Mouse (Mus musculus): ENCODE measurements around the gene Sorbs1. TPM values are rescaled to one million over a fixed set of nuclear protein-coding genes. Genes with fewer than 3 reads are reported as not detected.

Gene Sorbs1
- polyA plus RNA-seq, 1 experiment from 2014 or later: 97.2 TPM

- no peaks in the 10 kb centered on the region for H3K9me3 ChIP-seq (ENCODE audit: control insufficient read depth, low read length)
- no peaks in the 10 kb centered on the region; the same call in 1 of the 2 replicates for H3K4me1 ChIP-seq (replicated peaks; ENCODE audit: control insufficient read depth, insufficient read depth, low read length)
- DNase-seq (ENCODE audit: low spot score) (no peak), ATAC-seq (ENCODE audit: low FRiP score) (no peak)
- no peak overlapping the region for H3K27ac ChIP-seq (ENCODE audit: low read depth, low read length)
- H3K4me3 ChIP-seq (ENCODE audit: low read depth, low read length): no peak overlapping the region
- no peaks in the 10 kb centered on the region for H3K27me3 ChIP-seq (ENCODE audit: control insufficient read depth, insufficient read depth, low read length)
- H3K36me3 ChIP-seq (ENCODE audit: control insufficient read depth, insufficient read depth, low read length): no peaks in the 10 kb centered on the region
- 91% methylated on average over 11 of the region's 11 CpGs for WGBS
- no peak overlapping the region for H3K9ac ChIP-seq (ENCODE audit: low read depth, low read length)
- no peak overlapping the region for H3K4me2 ChIP-seq (replicated peaks; ENCODE audit: low read depth, low read length)
Measured at GRCm38 (mm10) chr19:40496509-40497267, 16.9 kb downstream of the Sorbs1 start.

- Histone ChIP-seq H3K4me2 (replicated peaks; ENCODE audit: low read depth, low read length) (no peak overlapping the region), H3K9ac (ENCODE audit: low read depth, low read length) (no peak overlapping the region), H3K4me1 (replicated peaks; ENCODE audit: control insufficient read depth, insufficient read depth, low read length) (no peaks in the 10 kb centered on the region; the same call in 1 of the 2 replicates), H3K9me3 (ENCODE audit: control insufficient read depth, low read length) (no peaks in the 10 kb centered on the region), H3K4me3 (ENCODE audit: low read depth, low read length) (no peak overlapping the region), H3K36me3 (ENCODE audit: control insufficient read depth, insufficient read depth, low read length) (no peaks in the 10 kb centered on the region), H3K27ac (ENCODE audit: low read depth, low read length) (no peak overlapping the region), H3K27me3 (ENCODE audit: control insufficient read depth, insufficient read depth, low read length) (no peaks in the 10 kb centered on the region)
- no peak for DNase-seq (ENCODE audit: low spot score)
- 89% methylated on average over 4 of the region's 4 CpGs for WGBS
- no peak for ATAC-seq (ENCODE audit: low FRiP score)
Measured at GRCm38 (mm10) chr19:40496071-40496470, 17.5 kb downstream of the Sorbs1 start.

- Histone ChIP-seq H3K9me3 (ENCODE audit: control insufficient read depth, low read length) (no peaks in the 10 kb centered on the region), H3K4me2 (replicated peaks; ENCODE audit: low read depth, low read length) (no peak overlapping the region), H3K4me1 (replicated peaks; ENCODE audit: control insufficient read depth, insufficient read depth, low read length) (no peaks in the 10 kb centered on the region), H3K9ac (ENCODE audit: low read depth, low read length) (no peak overlapping the region), H3K27me3 (ENCODE audit: control insufficient read depth, insufficient read depth, low read length) (no peaks in the 10 kb centered on the region), H3K36me3 (ENCODE audit: control insufficient read depth, insufficient read depth, low read length) (no peaks in the 10 kb centered on the region), H3K27ac (ENCODE audit: low read depth, low read length) (no peak overlapping the region), H3K4me3 (ENCODE audit: low read depth, low read length) (no peak overlapping the region)
- 41% methylated on average over 9 of the region's 9 CpGs for WGBS
- DNase-seq (ENCODE audit: low spot score) (no peak), ATAC-seq (ENCODE audit: low FRiP score) (no peak)
Measured at GRCm38 (mm10) chr19:40492902-40493301, 20.7 kb downstream of the Sorbs1 start.

- no peak overlapping the region for H3K27ac ChIP-seq (ENCODE audit: low read depth, low read length)
- no peak for DNase-seq (ENCODE audit: low spot score)
- WGBS: 88% methylated on average over 2 of the region's 2 CpGs
- no peaks in the 10 kb centered on the region for H3K27me3 ChIP-seq (ENCODE audit: control insufficient read depth, insufficient read depth, low read length)
- no peak overlapping the region for H3K9ac ChIP-seq (ENCODE audit: low read depth, low read length)
- no peak overlapping the region for H3K4me2 ChIP-seq (replicated peaks; ENCODE audit: low read depth, low read length)
- H3K9me3 ChIP-seq (ENCODE audit: control insufficient read depth, low read length): no peaks in the 10 kb centered on the region
- H3K36me3 ChIP-seq (ENCODE audit: control insufficient read depth, insufficient read depth, low read length): no peaks in the 10 kb centered on the region
- no peaks in the 10 kb centered on the region for H3K4me1 ChIP-seq (replicated peaks; ENCODE audit: control insufficient read depth, insufficient read depth, low read length)
- no peak for ATAC-seq (ENCODE audit: low FRiP score)
- no peak overlapping the region for H3K4me3 ChIP-seq (ENCODE audit: low read depth, low read length)
Measured at GRCm38 (mm10) chr19:40491442-40491841, 22.1 kb downstream of the Sorbs1 start.

- Histone ChIP-seq H3K27ac (ENCODE audit: low read depth, low read length) (no peak overlapping the region), H3K4me2 (replicated peaks; ENCODE audit: low read depth, low read length) (no peak overlapping the region), H3K36me3 (ENCODE audit: control insufficient read depth, insufficient read depth, low read length) (no peaks in the 10 kb centered on the region), H3K4me3 (ENCODE audit: low read depth, low read length) (no peak overlapping the region), H3K9ac (ENCODE audit: low read depth, low read length) (no peak overlapping the region), H3K9me3 (ENCODE audit: control insufficient read depth, low read length) (no peaks in the 10 kb centered on the region), H3K27me3 (ENCODE audit: control insufficient read depth, insufficient read depth, low read length) (no peaks in the 10 kb centered on the region), H3K4me1 (replicated peaks; ENCODE audit: control insufficient read depth, insufficient read depth, low read length) (no peaks in the 10 kb centered on the region)
- ATAC-seq (ENCODE audit: low FRiP score): no peak
- DNase-seq (ENCODE audit: low spot score): no peak
- WGBS: 77% methylated on average over 8 of the region's 8 CpGs
Measured at GRCm38 (mm10) chr19:40490765-40491164, 22.8 kb downstream of the Sorbs1 start.

GRCm38 (mm10) chr19:40489633-40490032 is 23.9 kb downstream of the Sorbs1 start:
- H3K9me3 ChIP-seq (ENCODE audit: control insufficient read depth, low read length): no peaks in the 10 kb centered on the region
- H3K4me3 ChIP-seq (ENCODE audit: low read depth, low read length): no peak overlapping the region

GRCm38 (mm10) chr19:40488853-40489454 is 24.6 kb downstream of the Sorbs1 start:
- H3K4me1 ChIP-seq (replicated peaks; ENCODE audit: control insufficient read depth, insufficient read depth, low read length): no peaks in the 10 kb centered on the region
- ATAC-seq (ENCODE audit: low FRiP score) (no peak), DNase-seq (ENCODE audit: low spot score) (no peak)
- no peaks in the 10 kb centered on the region for H3K36me3 ChIP-seq (ENCODE audit: control insufficient read depth, insufficient read depth, low read length)
- no peaks in the 10 kb centered on the region for H3K9me3 ChIP-seq (ENCODE audit: control insufficient read depth, low read length)
- no peak overlapping the region for H3K4me3 ChIP-seq (ENCODE audit: low read depth, low read length)
- no peak overlapping the region for H3K9ac ChIP-seq (ENCODE audit: low read depth, low read length)
- 73% methylated on average over 8 of the region's 8 CpGs for WGBS
- H3K27ac ChIP-seq (ENCODE audit: low read depth, low read length): no peak overlapping the region
- no peaks in the 10 kb centered on the region for H3K27me3 ChIP-seq (ENCODE audit: control insufficient read depth, insufficient read depth, low read length)
- no peak overlapping the region for H3K4me2 ChIP-seq (replicated peaks; ENCODE audit: low read depth, low read length)

More at GRCm38 (mm10) chr19:40489633-40490032, 23.9 kb downstream of the Sorbs1 start:
- H3K36me3 ChIP-seq (ENCODE audit: control insufficient read depth, insufficient read depth, low read length): no peaks in the 10 kb centered on the region
- no peaks in the 10 kb centered on the region for H3K4me1 ChIP-seq (replicated peaks; ENCODE audit: control insufficient read depth, insufficient read depth, low read length)
- ATAC-seq (ENCODE audit: low FRiP score) (no peak), DNase-seq (ENCODE audit: low spot score) (no peak)
- no peak overlapping the region for H3K4me2 ChIP-seq (replicated peaks; ENCODE audit: low read depth, low read length)
- H3K27ac ChIP-seq (ENCODE audit: low read depth, low read length): no peak overlapping the region
- no peaks in the 10 kb centered on the region for H3K27me3 ChIP-seq (ENCODE audit: control insufficient read depth, insufficient read depth, low read length)
- no peak overlapping the region for H3K9ac ChIP-seq (ENCODE audit: low read depth, low read length)
- 76% methylated on average over 6 of the region's 6 CpGs for whole genome bisulfite sequencing

- Histone ChIP-seq H3K9ac (ENCODE audit: low read depth, low read length) (no peak overlapping the region), H3K4me3 (ENCODE audit: low read depth, low read length) (no peak overlapping the region), H3K27ac (ENCODE audit: low read depth, low read length) (no peak overlapping the region), H3K4me1 (replicated peaks; ENCODE audit: control insufficient read depth, insufficient read depth, low read length) (no peaks in the 10 kb centered on the region), H3K9me3 (ENCODE audit: control insufficient read depth, low read length) (no peaks in the 10 kb centered on the region), H3K27me3 (ENCODE audit: control insufficient read depth, insufficient read depth, low read length) (no peaks in the 10 kb centered on the region), H3K4me2 (replicated peaks; ENCODE audit: low read depth, low read length) (no peak overlapping the region), H3K36me3 (ENCODE audit: control insufficient read depth, insufficient read depth, low read length) (no peaks in the 10 kb centered on the region)
- no peak for ATAC-seq (ENCODE audit: low FRiP score)
- 86% methylated on average over 11 of the region's 11 CpGs for WGBS
- DNase-seq (ENCODE audit: low spot score): no peak
Measured at GRCm38 (mm10) chr19:40487561-40487960, 26.0 kb downstream of the Sorbs1 start.

GRCm38 (mm10) chr19:40481115-40481514 is 32.5 kb downstream of the Sorbs1 start:
- DNase-seq (ENCODE audit: low spot score): no peak
- Histone ChIP-seq H3K27ac (ENCODE audit: low read depth, low read length) (no peak overlapping the region), H3K9me3 (ENCODE audit: control insufficient read depth, low read length) (no peaks in the 10 kb centered on the region), H3K9ac (ENCODE audit: low read depth, low read length) (no peak overlapping the region), H3K4me3 (ENCODE audit: low read depth, low read length) (no peak overlapping the region), H3K27me3 (ENCODE audit: control insufficient read depth, insufficient read depth, low read length) (no peaks in the 10 kb centered on the region), H3K36me3 (ENCODE audit: control insufficient read depth, insufficient read depth, low read length) (no peaks in the 10 kb centered on the region), H3K4me2 (replicated peaks; ENCODE audit: low read depth, low read length) (no peak overlapping the region), H3K4me1 (replicated peaks; ENCODE audit: control insufficient read depth, insufficient read depth, low read length) (no peaks in the 10 kb centered on the region)
- WGBS: 91% methylated on average over 6 of the region's 6 CpGs
- no peak for ATAC-seq (ENCODE audit: low FRiP score)

Data from hindbrain, embryonic 11.5 days (tissue).